Mouse (Mus musculus) megakaryocyte, embryonic 14.5 days (primary cell): Measurements from ENCODE around the gene Syt11.

Source experiments
- FLI1 ChIP-seq: IDR thresholded peaks from 2 replicates; pipeline ENCODE4 v1.6.1; 2012; ENCODE audit warnings: low read length, inconsistent platforms, mixed read lengths
- GATA1 ChIP-seq: IDR thresholded peaks from 3 replicates; pipeline ENCODE4 v1.6.1; 2012; ENCODE audit warnings: mixed read lengths, low read length, inconsistent platforms, borderline replicate concordance

- TF ChIP-seq FLI1 = no peak
- TF ChIP-seq GATA1 = no peak
These were observed 73.7 kb downstream of the Syt11 start for GRCm38 (mm10) chr3:88701222-88701621.
